Mouse (Mus musculus): ENCODE results near the gene Tldc2. TPM values are rescaled to one million over a fixed set of nuclear protein-coding genes. Genes with fewer than 3 reads are reported as not detected.

The Tldc2 gene
- polyA plus RNA-seq, 1 experiment from 2014 or later: not detected

GRCm38 (mm10) chr2:157132686-157133540 is 46.1 kb downstream of the Tldc2 start:
- Histone ChIP-seq H3K9me3 (no peaks in the 10 kb centered on the region), H3K4me3 (no peak overlapping the region), H3K27me3 (no peaks in the 10 kb centered on the region), H3K36me3 (no peaks in the 10 kb centered on the region), H3K4me2 (replicated peaks) (no peak overlapping the region), H3K9ac (no peak overlapping the region), H3K27ac (no peak overlapping the region), H3K4me1 (no peaks in the 10 kb centered on the region)
- WGBS: 78% methylated on average over 3 of the region's 3 CpGs
- ATAC-seq (ENCODE audit: insufficient number of reproducible peaks, insufficient read depth, low FRiP score, low TSS enrichment): no peak

- H3K9me3 ChIP-seq: no peaks in the 10 kb centered on the region
- H3K27me3 ChIP-seq: no peaks in the 10 kb centered on the region
- H3K27ac ChIP-seq: no peak overlapping the region
These were observed 47.1 kb downstream of the Tldc2 start for GRCm38 (mm10) chr2:157133769-157134478.

GRCm38 (mm10) chr2:157134479-157134931 is 47.6 kb downstream of the Tldc2 start:
- Histone ChIP-seq H3K27me3 (no peaks in the 10 kb centered on the region), H3K9me3 (no peaks in the 10 kb centered on the region), H3K36me3 (no peaks in the 10 kb centered on the region), H3K4me3 (peak overlapping the region; percentile 66), H3K4me2 (replicated peaks) (peak overlapping the region; percentile 76), H3K9ac (peak overlapping the region; percentile 69), H3K27ac (peak overlapping the region; percentile 77), H3K4me1 (no peaks in the 10 kb centered on the region)
- no peak for ATAC-seq (ENCODE audit: insufficient number of reproducible peaks, insufficient read depth, low FRiP score, low TSS enrichment)
- under 1% methylated on average over 25 of the region's 25 CpGs for WGBS

More at GRCm38 (mm10) chr2:157133769-157134478, 47.1 kb downstream of the Tldc2 start:
- Histone ChIP-seq H3K4me3 (peak overlapping the region; percentile 66), H3K9ac (peak overlapping the region; percentile 69), H3K36me3 (no peaks in the 10 kb centered on the region), H3K4me1 (no peaks in the 10 kb centered on the region), H3K4me2 (replicated peaks) (peak overlapping the region; percentile 76)
- no peak for ATAC-seq (ENCODE audit: insufficient number of reproducible peaks, insufficient read depth, low FRiP score, low TSS enrichment)
- 17% methylated on average over 11 of the region's 11 CpGs for WGBS

- 0% methylated on average over 32 of the region's 32 CpGs for WGBS
- peak within 1 kb of the TSS; percentile 66 for H3K4me3 ChIP-seq
- ATAC-seq (ENCODE audit: insufficient number of reproducible peaks, insufficient read depth, low FRiP score, low TSS enrichment): peak; percentile 80
These were observed 48.2 kb downstream of the Tldc2 start, which contains the start of gene Samhd1 for GRCm38 (mm10) chr2:157135014-157135413. Samhd1 (minus strand) TSS chr2:157135265.

GRCm38 (mm10) chr2:157135529-157136120 is 48.8 kb downstream of the Tldc2 start:
- 87% methylated on average over 10 of the region's 10 CpGs for WGBS

More at GRCm38 (mm10) chr2:157135014-157135413, 48.2 kb downstream of the Tldc2 start, which contains the start of gene Samhd1:
- no peaks in the 10 kb centered on the region for H3K9me3 ChIP-seq
- H3K27me3 ChIP-seq: no peaks in the 10 kb centered on the region
- no peaks in the 10 kb centered on the region for H3K36me3 ChIP-seq
- peak within 1 kb of the TSS; percentile 69 for H3K9ac ChIP-seq
- peak within 1 kb of the TSS; percentile 76 for H3K4me2 ChIP-seq (replicated peaks)
- H3K4me1 ChIP-seq: no peaks in the 10 kb centered on the region
- H3K27ac ChIP-seq: peak within 1 kb of the TSS; percentile 77

GRCm38 (mm10) chr2:157136176-157136575 is 49.3 kb downstream of the Tldc2 start:
- H3K9me3 ChIP-seq: no peaks in the 10 kb centered on the region
- H3K4me1 ChIP-seq: no peaks in the 10 kb centered on the region
- H3K27ac ChIP-seq: no peak overlapping the region
- no peak for ATAC-seq (ENCODE audit: insufficient number of reproducible peaks, insufficient read depth, low FRiP score, low TSS enrichment)
- H3K4me2 ChIP-seq (replicated peaks): no peak overlapping the region
- H3K4me3 ChIP-seq: no peak overlapping the region
- no peak overlapping the region for H3K9ac ChIP-seq
- H3K36me3 ChIP-seq: no peaks in the 10 kb centered on the region
- H3K27me3 ChIP-seq: no peaks in the 10 kb centered on the region
- 85% methylated on average over 4 of the region's 4 CpGs for WGBS

More at GRCm38 (mm10) chr2:157135529-157136120, 48.8 kb downstream of the Tldc2 start:
- no peak for ATAC-seq (ENCODE audit: insufficient number of reproducible peaks, insufficient read depth, low FRiP score, low TSS enrichment)
- H3K4me1 ChIP-seq: no peaks in the 10 kb centered on the region
- H3K4me3 ChIP-seq: peak overlapping the region; percentile 66
- H3K27ac ChIP-seq: peak overlapping the region; percentile 77
- H3K27me3 ChIP-seq: no peaks in the 10 kb centered on the region
- 0 out of 2 replicates have a peak overlapping the region, but pooled peaks have one; percentile 69 for H3K9ac ChIP-seq
- H3K36me3 ChIP-seq: no peaks in the 10 kb centered on the region
- H3K9me3 ChIP-seq: no peaks in the 10 kb centered on the region
- peak overlapping the region; percentile 76 for H3K4me2 ChIP-seq (replicated peaks)

- no peaks in the 10 kb centered on the region for H3K27me3 ChIP-seq
- H3K9ac ChIP-seq: no peak overlapping the region
- no peak overlapping the region for H3K4me2 ChIP-seq (replicated peaks)
- WGBS: 84% methylated on average over 2 of the region's 2 CpGs
- no peak overlapping the region for H3K27ac ChIP-seq
- H3K4me1 ChIP-seq: no peaks in the 10 kb centered on the region
- no peak for ATAC-seq (ENCODE audit: insufficient number of reproducible peaks, insufficient read depth, low FRiP score, low TSS enrichment)
- H3K9me3 ChIP-seq: no peaks in the 10 kb centered on the region
- no peak overlapping the region for H3K4me3 ChIP-seq
- no peaks in the 10 kb centered on the region for H3K36me3 ChIP-seq
These were observed 49.8 kb downstream of the Tldc2 start for GRCm38 (mm10) chr2:157136646-157137045.

- ATAC-seq (ENCODE audit: insufficient number of reproducible peaks, insufficient read depth, low FRiP score, low TSS enrichment): no peak
- H3K9ac ChIP-seq: no peak overlapping the region
- no peaks in the 10 kb centered on the region for H3K9me3 ChIP-seq
- no peak overlapping the region for H3K4me2 ChIP-seq (replicated peaks)
- H3K4me1 ChIP-seq: no peaks in the 10 kb centered on the region
- no peaks in the 10 kb centered on the region for H3K27me3 ChIP-seq
- H3K4me3 ChIP-seq: no peak overlapping the region
- 86% methylated on average over 9 of the region's 9 CpGs for WGBS
- H3K36me3 ChIP-seq: no peaks in the 10 kb centered on the region
- H3K27ac ChIP-seq: no peak overlapping the region
These were observed 51.3 kb downstream of the Tldc2 start for GRCm38 (mm10) chr2:157137959-157138731.

GRCm38 (mm10) chr2:157138808-157139207 is 52.0 kb downstream of the Tldc2 start:
- H3K27ac ChIP-seq: no peak overlapping the region
- H3K9ac ChIP-seq: no peak overlapping the region
- no peaks in the 10 kb centered on the region for H3K9me3 ChIP-seq
- H3K36me3 ChIP-seq: no peaks in the 10 kb centered on the region
- H3K4me3 ChIP-seq: no peak overlapping the region
- WGBS: 79% methylated on average over 5 of the region's 5 CpGs
- H3K27me3 ChIP-seq: no peaks in the 10 kb centered on the region
- ATAC-seq (ENCODE audit: insufficient number of reproducible peaks, insufficient read depth, low FRiP score, low TSS enrichment): no peak
- H3K4me1 ChIP-seq: no peaks in the 10 kb centered on the region
- H3K4me2 ChIP-seq (replicated peaks): no peak overlapping the region

- Histone ChIP-seq H3K9me3 (no peaks in the 10 kb centered on the region), H3K4me1 (no peaks in the 10 kb centered on the region), H3K4me3 (no peak overlapping the region), H3K27me3 (no peaks in the 10 kb centered on the region), H3K36me3 (no peaks in the 10 kb centered on the region), H3K4me2 (replicated peaks) (no peak overlapping the region), H3K9ac (no peak overlapping the region), H3K27ac (no peak overlapping the region)
- 84% methylated on average over 5 of the region's 5 CpGs for WGBS
- no peak for ATAC-seq (ENCODE audit: insufficient number of reproducible peaks, insufficient read depth, low FRiP score, low TSS enrichment)
These were observed 52.5 kb downstream of the Tldc2 start for GRCm38 (mm10) chr2:157139251-157139802.

All from embryonic facial prominence, embryonic 12.5 days (tissue).